Mouse (Mus musculus) neutrophil, adult 5-6 weeks (primary cell): ENCODE measurements around the gene Tfam. TPM values are rescaled to one million over a fixed set of nuclear protein-coding genes. Genes with fewer than 3 reads are reported as not detected.
A peak's percentile ranks its signal among the peaks of the same experiment; 100 is the strongest.

Source experiments
- ATAC-seq: fragments of 151-379, 151-347 bp; 2 replicates; pipeline ENCODE4 v1.8.0; 2017; ENCODE audit warnings: mild to moderate bottlenecking, moderate TSS enrichment; ENCODE audit not compliant: insufficient number of reproducible peaks, poor library complexity, low FRiP score, severe bottlenecking; ENCODE audit errors: extremely low read depth
- total RNA-seq: library from RNA; stranded (forward); fragments of 200-1000 nt; gene quantifications from 2 replicates; pipeline ENCODE4 v1.2.3, GENCODE M21; 2017

The Tfam gene
- total RNA-seq, 1 experiment from 2014 or later: 91.0 TPM

- ATAC-seq: peak; percentile 76
These were observed 402 bp downstream of the Tfam start for GRCm38 (mm10) chr10:71237516-71238239.

- no peak for ATAC-seq
These were observed 4.0 kb downstream of the Tfam start for GRCm38 (mm10) chr10:71234071-71234470.

- ATAC-seq: peak; percentile 60; the same call in 1 of the 2 replicates
These were observed 12.2 kb downstream of the Tfam start for GRCm38 (mm10) chr10:71225894-71226293.

- no peak for ATAC-seq
These were observed 15.0 kb downstream of the Tfam start for GRCm38 (mm10) chr10:71223101-71223500.

- no peak for ATAC-seq
These were observed 15.4 kb downstream of the Tfam start for GRCm38 (mm10) chr10:71222639-71223038.

- peak; percentile 46; the same call in 1 of the 2 replicates for ATAC-seq
These were observed 19.7 kb downstream of the Tfam start for GRCm38 (mm10) chr10:71218228-71218892.

GRCm38 (mm10) chr10:71215996-71216395 is 22.1 kb downstream of the Tfam start:
- no peak for ATAC-seq

- ATAC-seq: no peak
These were observed 36.6 kb downstream of the Tfam start for GRCm38 (mm10) chr10:71201512-71201911.

GRCm38 (mm10) chr10:71200964-71201363 is 37.1 kb downstream of the Tfam start:
- ATAC-seq: no peak

GRCm38 (mm10) chr10:71198676-71199075 is 39.4 kb downstream of the Tfam start:
- ATAC-seq: no peak

GRCm38 (mm10) chr10:71197036-71197785 is 40.9 kb downstream of the Tfam start:
- ATAC-seq: no peak

- no peak for ATAC-seq
These were observed 42.6 kb downstream of the Tfam start for GRCm38 (mm10) chr10:71195501-71195900.

- no peak for ATAC-seq
These were observed 43.4 kb downstream of the Tfam start for GRCm38 (mm10) chr10:71194713-71195112.

- no peak for ATAC-seq
These were observed 44.8 kb downstream of the Tfam start for GRCm38 (mm10) chr10:71193319-71193718.

- no peak for ATAC-seq
These were observed 45.2 kb downstream of the Tfam start for GRCm38 (mm10) chr10:71192886-71193285.

GRCm38 (mm10) chr10:71188681-71189080 is 49.4 kb downstream of the Tfam start:
- ATAC-seq: no peak

GRCm38 (mm10) chr10:71185059-71185458 is 53.0 kb downstream of the Tfam start:
- no peak for ATAC-seq

GRCm38 (mm10) chr10:71183339-71184031 is 54.6 kb downstream of the Tfam start:
- no peak for ATAC-seq

GRCm38 (mm10) chr10:71181931-71182330 is 56.1 kb downstream of the Tfam start:
- no peak for ATAC-seq
